Mouse (Mus musculus) liver, embryonic 11.5 days (tissue): ENCODE results near the gene Six6. TPM values are rescaled to one million over a fixed set of nuclear protein-coding genes. Genes with fewer than 3 reads are reported as not detected.

Experiments
- ATAC-seq: fragments of 200-750 bp; cut with Nextera tagmentation; replicated peaks from 2 replicates; pipeline ENCODE4 v1.8.0; 2017; ENCODE audit warnings: moderate number of reproducible peaks, mild to moderate bottlenecking, moderate TSS enrichment, moderate library complexity; ENCODE audit not compliant: low FRiP score
- DNase-seq: peaks from one replicate; pipeline ENCODE4 v3.0.0-alpha.2; 2017; ENCODE audit warnings: low spot score
- H3K27ac ChIP-seq: fragments of 300-500 bp; sonication (generic); 2 replicates; pipeline ENCODE4 v1.5.1; 2014; ENCODE audit warnings: mild to moderate bottlenecking, low read depth, low read length, control low read depth
- H3K27me3 ChIP-seq: fragments of 300-500 bp; sonication (generic); replicated peaks from 2 replicates; pipeline ENCODE4 v1.6.1; 2014; ENCODE audit warnings: low read length, mixed read lengths; ENCODE audit not compliant: control insufficient read depth, insufficient read depth
- H3K36me3 ChIP-seq: fragments of 300-500 bp; sonication (generic); 2 replicates; pipeline ENCODE4 v1.6.1; 2014; ENCODE audit warnings: mild to moderate bottlenecking, low read length, moderate library complexity, mixed read lengths; ENCODE audit not compliant: control insufficient read depth, insufficient read depth
- H3K4me1 ChIP-seq: fragments of 300-500 bp; sonication (generic); replicated peaks from 2 replicates; pipeline ENCODE4 v1.6.1; 2014; ENCODE audit warnings: low read length, mixed read lengths; ENCODE audit not compliant: control insufficient read depth, insufficient read depth
- H3K4me2 ChIP-seq: fragments of 300-500 bp; sonication (generic); 2 replicates; pipeline ENCODE4 v1.6.1; 2014; ENCODE audit warnings: mild to moderate bottlenecking, control low read depth, moderate library complexity
- H3K4me3 ChIP-seq: fragments of 300-500 bp; sonication (generic); 2 replicates; pipeline ENCODE4 v1.5.1; 2014; ENCODE audit warnings: low read depth, low read length, control low read depth
- H3K9ac ChIP-seq: fragments of 300-500 bp; sonication (generic); 2 replicates; pipeline ENCODE4 v1.6.1; 2014; ENCODE audit warnings: low read depth, low read length, control low read depth
- H3K9me3 ChIP-seq: fragments of 300-500 bp; sonication (generic); 2 replicates; pipeline ENCODE4 v1.6.1; 2016; ENCODE audit warnings: low read length, inconsistent platforms, mixed read lengths; ENCODE audit not compliant: control insufficient read depth
- WGBS: fragments of 180-500 bp; shearing (Covaris S2); extraction: QIAGEN DNeasy Blood & Tissue Kit; methylation state at CpG from one replicate; pipeline ENCODE4 v1.1.7; 2014; 5-methylcytosine and 5-hydroxymethylcytosine counted together
- polyA plus RNA-seq: library from polyadenylated mRNA; unstranded; fragments of >200 nt; fragmentation: Nextera tagmentation; extraction: Ambion mirVana; gene quantifications from 2 replicates; pipeline ENCODE4 v1.2.1, GENCODE M21; 2014

The Six6 gene
- polyA plus RNA-seq, 1 experiment from 2014 or later = not detected

- Histone ChIP-seq H3K36me3 (no peaks in the 10 kb centered on the region), H3K27me3 (no peaks in the 10 kb centered on the region), H3K4me2 (no peak overlapping the region), H3K9me3 (no peaks in the 10 kb centered on the region), H3K4me1 (peaks cover 2% of the 10 kb centered on the region; the same call in 1 of the 2 replicates), H3K4me3 (no peak overlapping the region), H3K9ac (no peak overlapping the region), H3K27ac (no peak overlapping the region)
- DNase-seq (no peak), ATAC-seq (no peak)
- 7% methylated on average over 6 of the region's 6 CpGs for WGBS
Measured at GRCm38 (mm10) chr12:72973161-72973560, 33.5 kb downstream of the Six6 start.

- no peaks in the 10 kb centered on the region for H3K36me3 ChIP-seq
- H3K4me3 ChIP-seq = peak overlapping the region; percentile 36
- 6% methylated on average over 7 of the region's 7 CpGs for WGBS
- ATAC-seq (no peak), DNase-seq (no peak)
- H3K27ac ChIP-seq = no peak overlapping the region
- no peak overlapping the region for H3K9ac ChIP-seq
- no peaks in the 10 kb centered on the region for H3K9me3 ChIP-seq
- peak overlapping the region; percentile 62 for H3K4me2 ChIP-seq
- no peaks in the 10 kb centered on the region for H3K27me3 ChIP-seq
- peaks cover 2% of the 10 kb centered on the region; the same call in 1 of the 2 replicates for H3K4me1 ChIP-seq
Measured at GRCm38 (mm10) chr12:72976172-72976571, 36.5 kb downstream of the Six6 start.

- Histone ChIP-seq H3K9ac (no peak overlapping the region), H3K4me1 (peaks cover 2% of the 10 kb centered on the region; the same call in 1 of the 2 replicates), H3K4me2 (peak overlapping the region; percentile 62), H3K27me3 (no peaks in the 10 kb centered on the region), H3K27ac (no peak overlapping the region), H3K4me3 (peak overlapping the region; percentile 36), H3K9me3 (no peaks in the 10 kb centered on the region), H3K36me3 (no peaks in the 10 kb centered on the region)
- DNase-seq (peak; percentile 64), ATAC-seq (peak; percentile 85)
- 2% methylated on average over 12 of the region's 12 CpGs for WGBS
Measured at GRCm38 (mm10) chr12:72976718-72977117, 37.0 kb downstream of the Six6 start.

- Histone ChIP-seq H3K36me3 (no peaks in the 10 kb centered on the region), H3K9me3 (no peaks in the 10 kb centered on the region), H3K27ac (no peak overlapping the region), H3K4me1 (peaks cover 2% of the 10 kb centered on the region; the same call in 1 of the 2 replicates), H3K4me3 (no peak overlapping the region), H3K27me3 (no peaks in the 10 kb centered on the region), H3K9ac (no peak overlapping the region), H3K4me2 (no peak overlapping the region)
- ATAC-seq = no peak
- 84% methylated on average over 3 of the region's 3 CpGs for WGBS
- DNase-seq = no peak
Measured at GRCm38 (mm10) chr12:72977851-72978250, 38.2 kb downstream of the Six6 start.

GRCm38 (mm10) chr12:72979236-72979635, 39.5 kb downstream of the Six6 start:
- Histone ChIP-seq H3K4me1 (peaks cover 2% of the 10 kb centered on the region; the same call in 1 of the 2 replicates), H3K27me3 (no peaks in the 10 kb centered on the region), H3K27ac (no peak overlapping the region), H3K36me3 (no peaks in the 10 kb centered on the region), H3K4me3 (no peak overlapping the region), H3K4me2 (no peak overlapping the region), H3K9me3 (no peaks in the 10 kb centered on the region), H3K9ac (no peak overlapping the region)
- 36% methylated on average over 5 of the region's 5 CpGs for WGBS
- no peak for DNase-seq
- peak; percentile 73 for ATAC-seq

- DNase-seq = no peak
- H3K27ac ChIP-seq = no peak overlapping the region
- H3K4me2 ChIP-seq = no peak overlapping the region
- H3K9me3 ChIP-seq = no peaks in the 10 kb centered on the region
- 76% methylated on average over 10 of the region's 10 CpGs for WGBS
- H3K4me3 ChIP-seq = no peak overlapping the region
- no peaks in the 10 kb centered on the region for H3K36me3 ChIP-seq
- H3K27me3 ChIP-seq = no peaks in the 10 kb centered on the region
- no peak overlapping the region for H3K9ac ChIP-seq
- no peaks in the 10 kb centered on the region for H3K4me1 ChIP-seq
- ATAC-seq = no peak
Measured at GRCm38 (mm10) chr12:72982616-72983015, 42.9 kb downstream of the Six6 start.

- 86% methylated on average over 8 of the region's 8 CpGs for WGBS
- H3K9ac ChIP-seq = no peak overlapping the region
- DNase-seq = no peak
- H3K27ac ChIP-seq = no peak overlapping the region
- H3K4me1 ChIP-seq = no peaks in the 10 kb centered on the region
- no peaks in the 10 kb centered on the region for H3K9me3 ChIP-seq
- H3K36me3 ChIP-seq = no peaks in the 10 kb centered on the region
- no peak overlapping the region for H3K4me3 ChIP-seq
- no peak for ATAC-seq
- no peak overlapping the region for H3K4me2 ChIP-seq
- H3K27me3 ChIP-seq = no peaks in the 10 kb centered on the region
Measured at GRCm38 (mm10) chr12:72983071-72983857, 43.6 kb downstream of the Six6 start.
